Mouse (Mus musculus): ENCODE results near the gene Lce6a. TPM values are rescaled to one million over a fixed set of nuclear protein-coding genes. Genes with fewer than 3 reads are reported as not detected.

The Lce6a gene
- total RNA-seq, 2 experiments from 2014 or later: not detected

DNA sequence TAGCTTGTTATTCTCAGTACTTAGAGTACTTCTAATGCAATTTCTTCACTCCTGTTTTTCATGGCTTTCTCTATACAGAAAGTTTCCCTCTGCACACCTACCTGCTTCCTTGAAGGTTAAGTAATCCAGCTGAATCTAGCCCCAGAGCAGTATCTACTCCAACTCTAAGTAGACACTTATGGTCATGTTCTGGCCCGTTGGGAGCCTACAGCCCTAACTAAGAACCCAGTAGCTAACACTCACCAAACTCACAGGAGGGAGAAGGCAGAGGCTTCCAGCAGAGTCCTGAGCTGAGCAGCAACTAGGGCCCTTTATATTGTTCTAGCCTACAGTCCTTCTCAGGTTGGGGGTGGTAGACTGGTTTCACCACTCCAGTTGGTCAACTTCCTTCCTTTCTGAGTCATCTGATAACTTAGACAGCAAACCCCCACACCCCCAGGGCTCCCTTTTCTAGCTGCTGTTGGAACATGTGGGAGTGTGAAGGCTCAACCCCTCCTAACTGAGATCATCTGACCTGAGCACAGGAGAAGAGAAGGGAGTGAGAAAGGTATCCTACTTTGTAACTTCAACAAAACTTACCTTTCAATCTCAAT lies 47.9 kb downstream of the Lce6a start, which contains the start of gene Ivl:
TSS of gene Ivl (minus strand) at position 287 of the 593 bp plus-strand sequence.
- intact Hi-C loops (cut with DNase I; ENCODE audit: low total_unique reads): no loop called here

DNA sequence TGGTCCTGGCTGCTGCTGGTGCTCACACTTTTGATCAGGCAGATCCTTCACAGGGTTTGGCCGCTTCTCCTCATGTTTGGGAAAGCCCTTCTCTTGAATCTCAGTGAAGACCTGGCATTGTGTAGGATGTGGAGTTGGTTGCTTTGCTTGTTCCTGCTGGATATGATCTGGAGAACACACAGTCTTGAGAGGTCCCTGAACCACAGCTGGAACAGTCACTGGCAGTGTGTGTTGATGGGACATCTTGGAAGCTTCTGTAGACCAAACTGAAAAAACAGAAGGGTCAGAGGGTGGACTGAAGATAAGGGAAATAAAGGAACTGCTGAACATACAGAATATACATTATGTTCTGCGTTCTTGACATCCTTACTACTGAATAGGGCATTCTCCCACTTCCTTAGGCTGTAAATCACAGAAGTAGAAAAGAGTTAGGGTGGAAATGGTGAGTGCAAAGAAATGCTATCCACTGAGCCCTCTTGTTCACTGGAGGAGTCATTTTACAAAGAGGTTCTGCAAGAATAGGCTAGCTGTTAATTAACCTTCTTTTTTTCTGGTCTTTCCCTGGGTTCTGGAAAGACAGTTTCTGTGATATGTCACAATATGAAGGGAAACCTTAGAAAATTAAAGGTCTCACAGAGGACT lies 48.8 kb downstream of the Lce6a start:
- DNase-seq: no peak
- intact Hi-C loops (cut with DNase I; ENCODE audit: low total_unique reads): no loop called here

More for the DNA sequence above, 47.9 kb downstream of the Lce6a start, which contains the start of gene Ivl:
- no peak for DNase-seq

Other genes with a start within 250 kb of the Lce6a start
- not detected for gene Sprr2h, start 236.0 kb downstream of the Lce6a start, total RNA-seq (2021)
- not detected for gene Sprr2i, start 213.7 kb downstream of the Lce6a start, total RNA-seq (2021)
- not detected for gene Sprr2j-ps, start 203.6 kb downstream of the Lce6a start, total RNA-seq (2021)
- 1 to 10 TPM; 2.7 to 3.8 TPM for gene Gm9774, start 192.2 kb downstream of the Lce6a start, total RNA-seq (2021)
- gene Sprr2k, start 189.1 kb downstream of the Lce6a start, total RNA-seq (2021): not detected
- not detected for gene Sprr1b, start 182.9 kb downstream of the Lce6a start, total RNA-seq (2021)
- not detected for gene Sprr3, start 162.9 kb downstream of the Lce6a start, total RNA-seq (2021)
- gene Sprr1a, start 135.8 kb downstream of the Lce6a start, total RNA-seq (2021): not detected
- not detected for gene Sprr4, start 121.2 kb downstream of the Lce6a start, total RNA-seq (2021)
- not detected for gene 2310046K23Rik, start 87.1 kb downstream of the Lce6a start, total RNA-seq (2021)
- not detected for gene Ivl, start 47.9 kb downstream of the Lce6a start, total RNA-seq (2021)
- gene Smcp, start 32.7 kb downstream of the Lce6a start, total RNA-seq (2021): not detected
- not detected for gene 2210017I01Rik, start 14.2 kb downstream of the Lce6a start, total RNA-seq (2021)
- gene Lce1a1, start 26.6 kb upstream of the Lce6a start, total RNA-seq (2021): not detected
- gene Lce1b, start 35.3 kb upstream of the Lce6a start, total RNA-seq (2021): not detected
- gene Lce1a2, start 48.7 kb upstream of the Lce6a start, total RNA-seq (2021): not detected
- not detected for gene Lce1c, start 57.6 kb upstream of the Lce6a start, total RNA-seq (2021)
- not detected for gene Lce1d, start 65.5 kb upstream of the Lce6a start, total RNA-seq (2021)
- gene Lce1e, start 87.4 kb upstream of the Lce6a start, total RNA-seq (2021): not detected
- not detected for gene Lce1f, start 98.7 kb upstream of the Lce6a start, total RNA-seq (2021)
- not detected for gene Gm38119, start 117.4 kb upstream of the Lce6a start, total RNA-seq (2021)
- gene Lce1g, start 130.7 kb upstream of the Lce6a start, total RNA-seq (2021): not detected
- not detected for gene Lce1h, start 143.4 kb upstream of the Lce6a start, total RNA-seq (2021)
- not detected for gene Lce1i, start 157.2 kb upstream of the Lce6a start, total RNA-seq (2021)
- gene Lce1j, start 168.9 kb upstream of the Lce6a start, total RNA-seq (2021): not detected
- not detected for gene Lce1k, start 186.2 kb upstream of the Lce6a start, total RNA-seq (2021)
- gene Kprp, start 205.6 kb upstream of the Lce6a start, total RNA-seq (2021): not detected
- not detected for gene Lce1l, start 229.6 kb upstream of the Lce6a start, total RNA-seq (2021)
- gene 2310050C09Rik, start 248.6 kb upstream of the Lce6a start, total RNA-seq (2021): not detected